ENCODE assay signal across 17 mouse cellular contexts in genomic region chr8:48304224-48304623, GRCm38 (mm10).
DNase-seq lines count a peak whose midpoint lies in the region.
"Had no signal": no experiment of that assay in that cellular context is flagged by ENCODE, and none has a peak within 500 bp of the region (broad histone marks: within the 10 kb centered on the region; RNA-seq: fewer than 3 reads in every experiment).

No protein-coding gene starts in this region.

- intact Hi-C loops in heart, postnatal 14 days (cut with DNase I), result no loop called here

- peak; percentile 52 for DNase-seq in heart, adult 11 months
- DNase-seq in heart, postnatal 14 days, result no peak
- peak; percentile 60 for DNase-seq in forelimb bud, embryonic 11.5 days (ENCODE audit: low read depth, low spot score)
- peak; percentile 63 for DNase-seq in hindlimb bud, embryonic 11.5 days (ENCODE audit: extremely low spot score, low read depth, low spot score)
- DNase-seq in cerebellum, postnatal 25 days, result no peak
- no peak for DNase-seq in layer of hippocampus, adult 8-10 months (ENCODE audit: low spot score in 2 of 2)
- DNase-seq: adrenal gland, adult 2 months; adrenal gland, postnatal 14 days; cerebellum, adult 11 months; cerebellum, adult 2 months; cerebellum, adult 9-11 months; cerebellum, postnatal 36 days; gastrocnemius, adult 2 months; gastrocnemius, postnatal 14 days; heart, adult 18-20 months; heart, postnatal 36 days; kidney, adult 11 months had no signal

Comparison
In these comparisons a context has a peak if more than half of its experiments do, and no peak if none do; other contexts are left out.
1. DNase-seq: peak in heart, adult 11 months (single experiment), forelimb bud, embryonic 11.5 days (single experiment) and hindlimb bud, embryonic 11.5 days (single experiment); none in heart, postnatal 14 days (0 of 2), cerebellum, postnatal 25 days (0 of 2) and layer of hippocampus, adult 8-10 months (0 of 2).